Mouse (Mus musculus): ENCODE results near the gene Tbc1d2b. TPM values are rescaled to one million over a fixed set of nuclear protein-coding genes. Genes with fewer than 3 reads are reported as not detected.

The Tbc1d2b gene
- total RNA-seq, 2 experiments from 2014 or later, result 14.1 to 14.2 TPM

DNA sequence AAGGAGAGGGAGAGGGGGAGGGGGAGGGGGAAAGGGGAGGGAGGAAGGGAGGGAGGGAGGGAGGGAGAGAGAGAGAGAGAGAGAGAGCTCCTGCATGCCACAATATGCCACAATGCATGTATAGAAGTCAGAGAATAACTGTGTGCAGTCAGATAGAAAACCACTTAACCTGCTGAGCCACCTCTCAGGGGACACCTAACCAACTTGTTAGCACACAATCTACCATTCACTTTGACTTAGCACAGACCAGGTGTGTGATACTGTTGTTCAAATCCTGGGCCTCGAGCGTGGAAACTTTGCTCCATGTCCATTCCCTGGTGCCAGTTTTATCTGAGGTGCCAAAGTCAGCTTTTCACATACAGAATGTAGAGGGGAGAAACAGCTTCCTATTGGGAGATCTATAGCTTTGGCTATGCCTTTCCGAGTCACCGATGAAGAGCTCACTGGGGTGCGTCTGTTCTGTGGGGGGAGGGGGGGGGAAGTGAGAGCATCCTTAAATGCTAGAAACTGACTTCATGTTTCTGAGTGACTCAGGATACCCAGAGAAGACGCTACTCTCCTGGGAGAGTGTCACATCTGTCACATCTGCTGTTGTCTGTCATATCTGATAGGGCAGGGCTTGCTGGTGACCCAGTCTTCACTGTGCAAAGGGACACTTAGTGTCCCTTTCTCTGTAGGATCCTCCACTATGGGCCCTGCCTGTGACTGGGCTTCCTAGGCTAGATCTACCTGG lies 88.8 kb downstream of the Tbc1d2b start:
- no peak for DNase-seq (ENCODE audit: extremely low spot score in 1 of 2, low spot score in 2 of 2)
- no peak overlapping the region for H3K4me3 ChIP-seq
- no peak overlapping the region for H3K27ac ChIP-seq
- TF ChIP-seq CTCF (IDR thresholded peaks at IDR 0.05), result no peak
- intact Hi-C loops (cut with DNase I), result no loop called here

DNA sequence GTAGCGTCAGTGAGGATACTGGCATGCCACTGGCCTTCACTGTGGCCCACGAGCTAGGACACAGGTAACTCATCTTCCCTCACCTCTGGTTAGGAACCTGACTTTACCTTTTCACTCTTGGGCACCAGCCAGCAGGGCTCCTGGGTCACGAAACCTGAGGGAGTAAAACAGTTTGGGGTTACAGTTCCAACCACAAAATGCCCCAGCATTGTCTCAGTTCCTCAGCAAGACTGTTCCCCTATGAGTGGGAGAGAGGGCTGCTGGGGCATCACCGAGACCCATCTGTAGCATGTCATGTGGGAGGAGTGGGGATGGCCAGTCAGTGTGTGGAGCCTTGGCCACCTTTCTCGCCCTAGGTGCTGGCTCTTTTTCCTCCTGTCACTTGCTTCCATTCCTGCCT lies 91.2 kb downstream of the Tbc1d2b start:
- DNase-seq (ENCODE audit: extremely low spot score in 1 of 2, low spot score in 2 of 2), result no peak
- no peak overlapping the region for H3K4me3 ChIP-seq
- intact Hi-C loops (cut with DNase I), result no loop called here
- TF ChIP-seq CTCF (IDR thresholded peaks at IDR 0.05), result no peak
- no peak overlapping the region for H3K27ac ChIP-seq

GRCm38 (mm10) chr9:90173330-90173729 lies 97.3 kb downstream of the Tbc1d2b start:
- no peak overlapping the region for H3K4me3 ChIP-seq
- DNase-seq (ENCODE audit: extremely low spot score in 1 of 2, low spot score in 2 of 2), result no peak
- intact Hi-C loops (cut with DNase I), result no loop called here
- no peak overlapping the region for H3K27ac ChIP-seq
- no peak for TF ChIP-seq CTCF (IDR thresholded peaks at IDR 0.05)

DNA sequence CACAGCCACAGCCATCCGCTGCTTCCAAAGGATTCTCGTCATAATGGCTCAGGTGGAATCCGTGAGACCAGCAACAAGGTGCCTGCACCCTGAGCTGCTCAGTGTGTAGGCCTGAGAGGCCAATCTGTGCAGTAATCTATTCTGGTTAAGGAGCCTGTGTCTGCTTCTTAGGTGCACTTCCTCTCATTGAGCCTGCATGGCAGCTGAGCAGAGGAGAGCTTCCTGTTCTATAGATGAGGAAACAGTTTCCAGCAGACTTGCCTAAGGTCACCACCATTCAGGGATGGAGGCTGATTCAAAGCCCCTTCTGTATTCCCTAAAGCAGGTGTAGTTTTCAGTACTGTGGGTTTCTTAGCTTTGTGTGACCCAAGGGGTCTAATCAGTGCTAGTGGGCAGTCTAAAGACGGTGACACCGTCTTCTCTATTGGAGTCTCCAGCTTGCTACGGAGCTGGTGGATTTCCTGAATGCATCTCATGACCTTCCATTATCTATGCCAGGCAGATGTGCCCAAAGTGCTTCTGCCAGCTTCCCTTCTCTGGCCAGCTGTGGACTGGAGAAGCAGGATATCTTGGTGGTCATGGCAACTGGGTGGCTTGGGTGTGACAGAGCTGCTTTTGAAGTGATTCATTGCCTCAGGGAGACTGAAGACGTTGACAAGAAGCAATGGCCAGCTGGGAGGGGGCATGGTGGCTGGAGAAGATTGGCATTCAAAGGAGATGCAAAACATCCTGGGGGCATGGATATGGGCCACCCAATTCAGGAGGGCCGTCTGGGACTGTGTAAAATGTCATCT lies 97.9 kb downstream of the Tbc1d2b start:
- DNase-seq (ENCODE audit: extremely low spot score in 1 of 2, low spot score in 2 of 2), result no peak

DNA sequence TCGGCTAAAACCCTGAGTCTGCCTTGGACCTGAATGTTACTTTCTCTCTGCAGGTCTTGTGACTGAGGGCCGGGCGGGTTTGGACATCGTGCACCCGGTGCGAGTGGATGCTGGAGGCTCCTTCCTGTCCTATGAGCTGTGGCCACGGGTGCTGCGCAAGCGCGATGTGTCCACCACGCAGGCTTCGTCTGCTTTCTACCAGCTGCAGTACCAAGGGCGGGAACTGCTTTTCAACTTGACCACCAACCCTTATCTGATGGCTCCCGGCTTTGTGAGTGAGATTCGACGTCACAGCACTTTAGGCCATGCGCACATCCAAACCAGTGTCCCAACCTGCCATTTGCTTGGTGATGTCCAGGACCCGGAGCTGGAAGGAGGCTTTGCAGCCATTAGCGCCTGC lies 99.2 kb downstream of the Tbc1d2b start:
- no peak overlapping the region for H3K4me3 ChIP-seq
- no peak overlapping the region for H3K27ac ChIP-seq
- DNase-seq (ENCODE audit: extremely low spot score in 1 of 2, low spot score in 2 of 2), result no peak
- TF ChIP-seq CTCF (IDR thresholded peaks at IDR 0.05), result no peak
- intact Hi-C loops (cut with DNase I), result no loop called here

More for the DNA sequence above, 97.9 kb downstream of the Tbc1d2b start:
- intact Hi-C loops (cut with DNase I), result no loop called here
- no peak for TF ChIP-seq CTCF (IDR thresholded peaks at IDR 0.05)
- H3K27ac ChIP-seq, result no peak overlapping the region
- no peak overlapping the region for H3K4me3 ChIP-seq

GRCm38 (mm10) chr9:90169965-90170364 lies 100.6 kb downstream of the Tbc1d2b start:
- intact Hi-C loops (cut with DNase I), result no loop called here
- Histone ChIP-seq H3K27ac (no peak overlapping the region), H3K4me3 (no peak overlapping the region)
- TF ChIP-seq CTCF (IDR thresholded peaks at IDR 0.05), result no peak
- no peak for DNase-seq (ENCODE audit: extremely low spot score in 1 of 2, low spot score in 2 of 2)

GRCm38 (mm10) chr9:90166615-90167014 lies 104.0 kb downstream of the Tbc1d2b start:
- intact Hi-C loops (cut with DNase I), result no loop called here
- H3K4me3 ChIP-seq, result no peak overlapping the region
- no peak; the same call in 1 of the 2 replicates for TF ChIP-seq CTCF (IDR thresholded peaks at IDR 0.05)
- no peak for DNase-seq (ENCODE audit: extremely low spot score in 1 of 2, low spot score in 2 of 2)
- no peak overlapping the region for H3K27ac ChIP-seq

DNA sequence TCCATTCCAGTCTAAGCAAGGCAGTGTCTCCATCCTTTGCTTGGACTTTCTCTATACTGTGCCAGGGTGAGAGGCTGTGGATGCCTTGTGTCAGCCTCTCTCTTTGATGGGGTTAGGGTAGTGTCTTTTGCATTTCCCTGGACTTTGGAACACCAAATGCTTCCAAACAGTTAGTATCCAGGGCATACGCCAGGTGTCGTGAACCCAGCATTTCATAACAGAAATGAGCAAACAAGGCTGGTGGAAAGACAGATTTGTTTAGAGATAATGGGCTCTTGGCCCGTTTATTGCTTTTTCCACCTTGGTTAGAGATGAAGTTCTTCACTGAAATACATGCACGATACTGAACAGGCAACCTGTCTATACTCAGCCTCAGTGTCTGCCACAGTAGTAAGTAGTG lies 105.0 kb downstream of the Tbc1d2b start:
- no peak for TF ChIP-seq CTCF (IDR thresholded peaks at IDR 0.05)
- intact Hi-C loops (cut with DNase I), result no loop called here
- DNase-seq (ENCODE audit: extremely low spot score in 1 of 2, low spot score in 2 of 2), result no peak
- no peak overlapping the region for H3K27ac ChIP-seq
- no peak overlapping the region for H3K4me3 ChIP-seq

DNA sequence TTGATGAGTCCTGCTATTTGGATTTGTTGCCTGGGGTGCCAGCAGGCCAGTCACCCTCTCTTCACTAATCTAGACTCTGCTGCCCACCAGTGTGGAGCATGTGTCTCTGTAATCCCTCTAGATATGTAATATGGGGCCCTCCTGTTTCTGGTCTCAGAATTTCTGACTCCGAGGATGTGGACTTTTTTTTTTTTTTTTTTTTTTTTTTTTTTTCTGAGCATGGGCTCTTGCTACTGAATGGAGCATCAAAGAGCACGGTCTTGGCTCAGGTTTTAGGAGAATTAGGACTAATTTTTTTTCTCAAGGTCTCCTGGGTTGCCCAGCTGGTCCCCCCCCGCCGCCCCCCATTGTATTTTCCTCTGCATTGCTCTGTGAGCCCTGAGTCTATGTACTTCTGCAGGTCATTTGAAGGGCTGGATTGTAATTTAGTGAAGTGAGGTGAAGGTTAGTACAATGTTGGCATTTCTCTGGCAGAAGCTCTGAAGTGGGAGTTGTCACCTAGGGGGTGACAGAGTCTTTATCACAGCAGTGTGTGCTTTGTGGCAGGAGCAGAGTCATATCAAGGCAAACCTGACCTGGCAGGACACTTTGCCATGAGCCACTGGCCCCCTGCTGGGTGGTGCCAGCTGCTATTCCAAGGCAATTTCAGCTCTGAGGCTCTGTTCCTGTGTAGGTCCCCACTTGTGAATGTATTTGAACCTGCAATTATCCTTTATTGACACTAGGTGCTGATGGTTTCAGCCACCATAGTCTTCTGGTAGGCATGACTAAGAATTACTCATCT lies 105.7 kb downstream of the Tbc1d2b start:
- H3K4me3 ChIP-seq, result no peak overlapping the region
- intact Hi-C loops (cut with DNase I), result no loop called here

GRCm38 (mm10) chr9:90163749-90164095 lies 106.9 kb downstream of the Tbc1d2b start:
- Histone ChIP-seq H3K27ac (no peak overlapping the region), H3K4me3 (peak overlapping the region; percentile 67)
- DNase-seq (ENCODE audit: extremely low spot score in 1 of 2, low spot score in 2 of 2), result no peak
- intact Hi-C loops (cut with DNase I), result no loop called here
- no peak for TF ChIP-seq CTCF (IDR thresholded peaks at IDR 0.05)

More for the DNA sequence above, 105.7 kb downstream of the Tbc1d2b start:
- TF ChIP-seq CTCF (IDR thresholded peaks at IDR 0.05), result peak; percentile 23
- DNase-seq (ENCODE audit: extremely low spot score in 1 of 2, low spot score in 2 of 2), result no peak
- no peak overlapping the region for H3K27ac ChIP-seq

DNA sequence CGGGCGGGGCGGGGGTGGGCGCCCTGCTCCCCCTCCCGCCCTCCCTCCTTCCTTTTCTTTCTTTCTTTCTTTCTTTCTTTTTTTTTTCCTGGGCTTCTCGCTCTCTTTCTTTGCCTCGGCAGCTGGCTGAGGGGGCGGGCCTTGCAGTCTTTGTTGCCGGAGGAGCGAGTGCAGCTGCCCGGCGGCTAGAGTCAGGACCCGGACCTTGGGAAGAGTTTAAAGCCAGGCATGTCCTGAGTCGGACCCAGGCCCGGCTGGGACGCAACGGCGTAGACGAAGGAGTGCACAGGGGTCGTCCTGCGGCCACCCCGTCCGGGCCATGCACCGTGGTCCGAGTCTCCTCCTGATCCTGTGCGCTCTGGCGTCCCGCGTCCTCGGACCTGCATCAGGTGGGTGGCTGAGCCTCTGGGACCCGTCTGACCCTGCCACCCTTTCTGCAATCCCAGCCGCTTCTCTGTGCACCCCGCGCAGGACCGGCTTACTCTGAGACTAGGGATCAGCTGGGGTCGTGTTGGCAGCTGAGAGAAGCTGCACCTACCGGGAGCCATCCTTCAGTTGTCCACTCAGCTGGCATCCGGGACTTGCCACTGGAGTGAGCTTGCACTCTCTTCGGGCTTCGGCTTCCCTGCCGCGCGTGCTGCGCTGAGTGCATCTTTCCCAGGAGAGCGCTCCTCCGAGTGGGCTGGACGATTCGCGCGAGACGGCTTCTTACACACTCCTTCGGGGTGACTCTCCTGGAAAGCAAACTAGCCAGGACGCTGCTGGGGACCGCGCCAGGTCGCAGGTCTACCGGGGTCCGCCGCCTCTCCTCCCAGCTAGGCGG lies 107.5 kb downstream of the Tbc1d2b start, which contains the start of gene Adamts7:
Adamts7 (plus strand) TSS at position 144 of the 823 bp plus-strand sequence.
- Histone ChIP-seq H3K27ac (no peak within 1 kb of the TSS), H3K4me3 (peak within 1 kb of the TSS; percentile 67)
- intact Hi-C loops (cut with DNase I), result no loop called here
- TF ChIP-seq CTCF (IDR thresholded peaks at IDR 0.05), result no peak
- DNase-seq (ENCODE audit: extremely low spot score in 1 of 2, low spot score in 2 of 2), result peak; percentile 26 to 38
